Mouse (Mus musculus): Measurements from ENCODE around the gene Krtap17-1.

GRCm38 (mm10) chr11:99988530-99988929 lies 5.3 kb downstream of the Krtap17-1 start:
- TF ChIP-seq CTCF (IDR thresholded peaks at IDR 0.05; ENCODE audit: low read depth, low read length) (no peak), POLR2A (IDR thresholded peaks at IDR 0.05; ENCODE audit: borderline replicate concordance, low read depth, low read length) (no peak)

Data from bone marrow macrophage, adult 2 months (primary cell).